Mouse (Mus musculus): ENCODE data around the gene Cic. TPM values are rescaled to one million over a fixed set of nuclear protein-coding genes. Genes with fewer than 3 reads are reported as not detected.
"Not testable (repeated sequence)": the region's sequence is repeated elsewhere in the genome, so short reads cannot be mapped to it uniquely, and the experiment has no call there.

Gene Cic
- polyA plus RNA-seq, 1 experiment from 2014 or later = 32.4 TPM

GRCm38 (mm10) chr7:25308702-25309318 lies 41.3 kb downstream of the Cic start:
- Histone ChIP-seq H3K27me3 (peaks cover 51% of the 10 kb centered on the region), H3K27ac (no peak overlapping the region), H3K4me2 (no peak overlapping the region), H3K9me3 (replicated peaks) (no peaks in the 10 kb centered on the region), H3K9ac (no peak overlapping the region), H3K4me3 (replicated peaks) (no peak overlapping the region), H3K4me1 (peaks cover 10% of the 10 kb centered on the region), H3K36me3 (no peaks in the 10 kb centered on the region)
- WGBS = 51% methylated on average over 17 of the region's 17 CpGs
- no peak for ATAC-seq (replicated peaks; ENCODE audit: low FRiP score)

- 87% methylated on average over 9 of the region's 9 CpGs for WGBS
Observed at GRCm38 (mm10) chr7:25309425-25309824, 41.9 kb downstream of the Cic start.

GRCm38 (mm10) chr7:25311193-25311592 lies 43.7 kb downstream of the Cic start:
- Histone ChIP-seq H3K4me3 (replicated peaks) (no peak overlapping the region), H3K27ac (no peak overlapping the region), H3K4me1 (peaks cover 20% of the 10 kb centered on the region), H3K9ac (no peak overlapping the region), H3K4me2 (no peak overlapping the region), H3K9me3 (replicated peaks) (no peaks in the 10 kb centered on the region), H3K27me3 (peaks cover 64% of the 10 kb centered on the region), H3K36me3 (no peaks in the 10 kb centered on the region)
- 86% methylated on average over 11 of the region's 11 CpGs for WGBS
- ATAC-seq (replicated peaks; ENCODE audit: low FRiP score) = no peak

More at GRCm38 (mm10) chr7:25309425-25309824, 41.9 kb downstream of the Cic start:
- H3K27ac ChIP-seq = no peak overlapping the region
- peaks cover 11% of the 10 kb centered on the region for H3K4me1 ChIP-seq
- no peak overlapping the region for H3K4me3 ChIP-seq (replicated peaks)
- no peaks in the 10 kb centered on the region for H3K9me3 ChIP-seq (replicated peaks)
- peaks cover 57% of the 10 kb centered on the region for H3K27me3 ChIP-seq
- no peak for ATAC-seq (replicated peaks; ENCODE audit: low FRiP score)
- no peaks in the 10 kb centered on the region for H3K36me3 ChIP-seq
- no peak overlapping the region for H3K9ac ChIP-seq
- H3K4me2 ChIP-seq = no peak overlapping the region

- 54% methylated on average over 7 of the region's 7 CpGs for WGBS
- H3K27me3 ChIP-seq = peaks cover 57% of the 10 kb centered on the region
- no peak overlapping the region for H3K4me3 ChIP-seq (replicated peaks)
- no peaks in the 10 kb centered on the region for H3K36me3 ChIP-seq
- no peak for ATAC-seq (replicated peaks; ENCODE audit: low FRiP score)
- H3K4me2 ChIP-seq = no peak overlapping the region
- H3K27ac ChIP-seq = no peak overlapping the region
- no peaks in the 10 kb centered on the region for H3K9me3 ChIP-seq (replicated peaks)
- H3K9ac ChIP-seq = no peak overlapping the region
- peaks cover 31% of the 10 kb centered on the region for H3K4me1 ChIP-seq
Observed at GRCm38 (mm10) chr7:25313325-25313724, 45.8 kb downstream of the Cic start.

GRCm38 (mm10) chr7:25314606-25315305 lies 47.3 kb downstream of the Cic start:
- Histone ChIP-seq H3K4me1 (peaks cover 37% of the 10 kb centered on the region), H3K4me2 (peak overlapping the region; percentile 92), H3K36me3 (peaks cover 3% of the 10 kb centered on the region; the same call in 1 of the 2 replicates), H3K9me3 (replicated peaks) (no peaks in the 10 kb centered on the region), H3K27ac (no peak overlapping the region), H3K9ac (peak overlapping the region; percentile 38), H3K4me3 (replicated peaks) (peak overlapping the region; percentile 70), H3K27me3 (peaks cover 53% of the 10 kb centered on the region)
- 2% methylated on average over 51 of the region's 51 CpGs for WGBS
- no peak for ATAC-seq (replicated peaks; ENCODE audit: low FRiP score)

- WGBS = under 1% methylated on average over 68 of the region's 69 CpGs
- H3K9ac ChIP-seq = peak overlapping the region; percentile 38
- H3K27me3 ChIP-seq = peaks cover 53% of the 10 kb centered on the region
Observed at GRCm38 (mm10) chr7:25315306-25316041, 48.0 kb downstream of the Cic start.

GRCm38 (mm10) chr7:25316532-25317445 lies 49.3 kb downstream of the Cic start, which contains the start of gene Megf8:
Gene Megf8 (plus strand): TSS chr7:25317164.
- H3K27me3 ChIP-seq = peaks cover 43% of the 10 kb centered on the region
- peak within 1 kb of the TSS; percentile 70 for H3K4me3 ChIP-seq (replicated peaks)
- under 1% methylated on average over 52 of the region's 52 CpGs for WGBS
- H3K9me3 ChIP-seq (replicated peaks) = no peaks in the 10 kb centered on the region
- H3K36me3 ChIP-seq = peaks cover 3% of the 10 kb centered on the region; the same call in 1 of the 2 replicates
- H3K4me1 ChIP-seq = peaks cover 45% of the 10 kb centered on the region
- H3K27ac ChIP-seq = peak within 1 kb of the TSS; percentile 91
- peak; percentile 99 for ATAC-seq (replicated peaks; ENCODE audit: low FRiP score)
- peak within 1 kb of the TSS; percentile 75 for H3K9ac ChIP-seq
- peak within 1 kb of the TSS; percentile 95 for H3K4me2 ChIP-seq

More at GRCm38 (mm10) chr7:25315306-25316041, 48.0 kb downstream of the Cic start:
- H3K4me1 ChIP-seq = peaks cover 37% of the 10 kb centered on the region
- peak overlapping the region; percentile 70 for H3K4me3 ChIP-seq (replicated peaks)
- no peaks in the 10 kb centered on the region for H3K9me3 ChIP-seq (replicated peaks)
- no peak for ATAC-seq (replicated peaks; ENCODE audit: low FRiP score)
- H3K4me2 ChIP-seq = peak overlapping the region; percentile 92
- H3K36me3 ChIP-seq = peaks cover 3% of the 10 kb centered on the region; the same call in 1 of the 2 replicates
- H3K27ac ChIP-seq = no peak overlapping the region

GRCm38 (mm10) chr7:25317446-25317999 lies 50.0 kb downstream of the Cic start:
- H3K27ac ChIP-seq = peak overlapping the region; percentile 91
- H3K4me1 ChIP-seq = peaks cover 50% of the 10 kb centered on the region
- peaks cover 36% of the 10 kb centered on the region for H3K27me3 ChIP-seq
- ATAC-seq (replicated peaks; ENCODE audit: low FRiP score) = no peak; the same call in 1 of the 2 replicates
- peak overlapping the region; percentile 75 for H3K9ac ChIP-seq
- H3K36me3 ChIP-seq = peaks cover 3% of the 10 kb centered on the region; the same call in 1 of the 2 replicates
- no peaks in the 10 kb centered on the region for H3K9me3 ChIP-seq (replicated peaks)
- peak overlapping the region; percentile 95 for H3K4me2 ChIP-seq
- H3K4me3 ChIP-seq (replicated peaks) = peak overlapping the region; percentile 70
- WGBS = 9% methylated on average over 21 of the region's 21 CpGs

GRCm38 (mm10) chr7:25322058-25322484 lies 54.6 kb downstream of the Cic start:
- peaks cover 33% of the 10 kb centered on the region for H3K4me1 ChIP-seq
- peak overlapping the region; percentile 21 for H3K4me3 ChIP-seq (replicated peaks)
- peak; percentile 89 for ATAC-seq (replicated peaks; ENCODE audit: low FRiP score)
- H3K9ac ChIP-seq = peak overlapping the region; percentile 2; the same call in 1 of the 2 replicates
- H3K27ac ChIP-seq = peak overlapping the region; percentile 98
- no peaks in the 10 kb centered on the region for H3K9me3 ChIP-seq (replicated peaks)
- peak overlapping the region; percentile 51 for H3K4me2 ChIP-seq
- 8% methylated on average over 6 of the region's 6 CpGs for WGBS
- H3K27me3 ChIP-seq = no peaks in the 10 kb centered on the region
- H3K36me3 ChIP-seq = peaks cover 3% of the 10 kb centered on the region

- 0 out of 2 replicates have a peak overlapping the region, but pooled peaks have one; percentile 41 for H3K27ac ChIP-seq
- H3K27me3 ChIP-seq = no peaks in the 10 kb centered on the region
- H3K36me3 ChIP-seq = peaks cover 12% of the 10 kb centered on the region
- H3K9me3 ChIP-seq (replicated peaks) = no peaks in the 10 kb centered on the region
- H3K4me2 ChIP-seq = no peak overlapping the region
- no peak for ATAC-seq (replicated peaks; ENCODE audit: low FRiP score)
- H3K4me1 ChIP-seq = peaks cover 22% of the 10 kb centered on the region
- WGBS = 91% methylated on average over 2 of the region's 2 CpGs
- H3K9ac ChIP-seq = no peak overlapping the region
- no peak overlapping the region for H3K4me3 ChIP-seq (replicated peaks)
Observed at GRCm38 (mm10) chr7:25323219-25323618, 55.7 kb downstream of the Cic start.

GRCm38 (mm10) chr7:25325431-25325830 lies 57.9 kb downstream of the Cic start:
- not testable (repeated sequence) for H3K27me3 ChIP-seq; ATAC-seq (replicated peaks; ENCODE audit: low FRiP score); H3K9me3 ChIP-seq (replicated peaks); H3K9ac ChIP-seq; H3K4me3 ChIP-seq (replicated peaks); H3K27ac ChIP-seq; H3K4me2 ChIP-seq
- peaks cover 26% of the 10 kb centered on the region for H3K36me3 ChIP-seq
- WGBS = 92% methylated on average over 6 of the region's 6 CpGs
- peaks cover 16% of the 10 kb centered on the region for H3K4me1 ChIP-seq
